Mouse (Mus musculus): ENCODE data around the gene Gpbar1.
"Not testable (repeated sequence)": the region's sequence is repeated elsewhere in the genome, so short reads cannot be mapped to it uniquely, and the experiment has no call there.

Gpbar1 gene

DNA sequence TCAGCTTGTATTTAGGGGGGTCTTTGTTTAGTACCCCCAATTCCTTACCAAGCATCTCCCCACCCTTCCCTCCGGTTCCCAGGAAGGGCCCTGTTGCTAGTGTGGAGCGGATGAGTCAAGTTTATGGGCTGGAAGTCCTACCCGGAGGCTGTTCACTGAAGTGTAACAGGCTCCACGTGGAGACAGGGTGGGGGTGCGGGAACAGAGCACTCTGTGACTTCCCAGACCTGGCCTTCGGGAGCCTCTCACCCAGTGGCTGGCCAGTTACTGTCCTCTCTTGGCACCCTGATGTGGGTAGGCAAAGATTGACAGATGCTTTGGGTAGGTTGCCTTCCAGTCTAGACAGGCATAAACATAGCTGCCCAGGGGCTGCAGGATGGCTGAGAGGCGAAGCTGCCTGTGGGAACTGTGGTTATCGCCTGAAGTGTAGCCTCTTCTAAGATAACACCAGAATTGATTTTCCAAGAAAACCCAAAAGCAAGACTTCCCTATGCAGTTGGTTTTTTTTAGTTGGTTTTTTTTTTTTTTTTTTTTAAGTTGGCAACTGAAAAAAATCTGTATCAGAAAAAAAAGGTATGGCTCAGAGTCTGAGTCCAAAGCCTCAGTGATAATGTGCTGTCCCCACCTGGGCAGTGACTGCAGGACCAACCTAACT lies 340 bp upstream of the Gpbar1 start:
- DNase-seq (ENCODE audit: low read depth, low spot score): no peak

DNA sequence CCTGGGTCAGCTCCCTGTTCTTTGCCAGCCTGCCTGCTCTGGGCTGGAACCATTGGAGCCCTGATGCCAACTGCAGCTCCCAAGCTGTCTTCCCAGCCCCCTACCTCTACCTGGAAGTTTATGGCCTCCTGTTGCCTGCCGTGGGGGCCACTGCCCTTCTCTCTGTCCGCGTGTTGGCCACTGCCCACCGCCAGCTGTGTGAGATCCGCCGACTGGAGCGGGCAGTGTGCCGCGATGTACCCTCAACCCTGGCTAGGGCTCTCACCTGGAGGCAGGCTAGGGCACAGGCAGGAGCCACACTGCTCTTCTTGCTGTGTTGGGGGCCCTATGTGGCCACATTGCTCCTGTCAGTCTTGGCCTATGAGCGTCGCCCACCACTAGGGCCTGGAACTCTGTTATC lies 638 bp downstream of the Gpbar1 start:
- DNase-seq (ENCODE audit: low read depth, low spot score): no peak

DNA sequence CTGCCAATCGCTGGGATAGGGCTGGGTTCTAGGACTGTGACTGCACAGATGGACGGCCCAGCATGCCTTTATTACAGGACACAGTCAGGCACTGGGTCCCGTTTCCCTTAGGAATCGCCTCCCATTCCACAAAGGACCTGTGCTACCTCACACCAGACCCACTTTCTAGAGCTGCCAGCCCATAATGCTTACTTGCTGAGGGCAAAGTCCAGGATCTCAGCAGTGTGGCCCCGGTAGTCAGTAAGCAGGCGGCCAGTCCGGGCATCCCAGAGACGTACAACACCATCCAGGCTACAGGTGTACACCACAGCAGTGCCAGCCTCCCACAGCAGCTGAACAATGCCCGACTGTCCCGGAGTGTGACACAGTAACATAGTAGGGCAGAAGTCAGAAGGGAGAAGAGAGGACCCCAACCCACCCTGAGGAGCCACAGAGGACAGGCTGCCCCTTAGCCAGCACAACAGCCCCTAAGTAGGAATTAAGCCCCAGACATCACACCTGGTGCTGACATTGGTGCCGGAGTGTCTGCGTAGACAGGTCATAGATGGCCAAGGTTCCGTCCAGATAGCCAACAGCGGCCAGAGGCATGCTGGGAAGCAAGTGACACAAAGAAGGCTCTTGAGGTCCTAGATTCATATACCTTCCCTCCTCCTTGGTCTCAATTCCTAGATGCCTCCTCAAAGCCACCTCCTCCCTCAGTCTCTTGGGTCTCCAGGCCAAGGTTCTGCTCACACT lies 2.4 kb downstream of the Gpbar1 start:
- DNase-seq (ENCODE audit: low read depth, low spot score): no peak

DNA sequence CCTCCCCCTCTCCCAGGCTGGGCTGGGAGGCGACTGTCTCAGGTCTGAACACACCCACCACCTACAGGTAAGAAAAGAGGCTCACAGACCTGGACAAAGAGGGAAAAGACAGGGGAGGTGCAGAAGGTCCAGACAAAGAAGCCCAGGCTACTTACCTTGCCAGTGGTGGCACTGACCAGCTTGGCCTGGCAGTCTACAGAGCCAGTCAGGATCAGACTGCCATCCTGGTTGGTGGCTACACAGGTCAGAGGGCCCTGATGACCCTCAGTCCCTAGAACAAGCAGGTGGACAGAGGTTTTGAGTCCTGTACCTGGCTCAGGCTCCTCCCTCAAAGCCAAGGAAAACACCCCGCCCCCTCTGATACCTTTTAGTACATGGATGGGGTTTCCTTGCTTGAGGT lies 3.0 kb downstream of the Gpbar1 start:
- DNase-seq (ENCODE audit: low read depth, low spot score): no peak

DNA sequence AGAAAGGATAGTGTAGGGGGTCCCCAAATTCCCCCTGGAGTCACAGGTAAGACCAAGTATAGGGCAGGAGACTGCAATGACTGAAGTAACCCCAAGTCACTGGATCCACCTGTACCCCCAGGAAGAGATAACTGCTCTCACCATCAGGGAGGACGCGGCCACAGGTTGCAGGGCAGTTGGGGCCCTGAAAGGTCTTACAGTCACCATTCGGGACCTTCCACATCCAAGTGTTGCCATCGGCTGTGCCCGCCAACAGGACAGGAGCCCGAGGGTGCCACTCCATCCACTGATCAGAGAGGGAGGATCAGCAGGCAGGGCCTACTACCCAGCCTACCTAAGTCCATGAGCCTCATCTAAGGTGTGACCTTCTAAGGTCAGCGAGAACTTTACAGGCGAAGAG lies 3.5 kb downstream of the Gpbar1 start:
- DNase-seq (ENCODE audit: low read depth, low spot score): no peak

DNA sequence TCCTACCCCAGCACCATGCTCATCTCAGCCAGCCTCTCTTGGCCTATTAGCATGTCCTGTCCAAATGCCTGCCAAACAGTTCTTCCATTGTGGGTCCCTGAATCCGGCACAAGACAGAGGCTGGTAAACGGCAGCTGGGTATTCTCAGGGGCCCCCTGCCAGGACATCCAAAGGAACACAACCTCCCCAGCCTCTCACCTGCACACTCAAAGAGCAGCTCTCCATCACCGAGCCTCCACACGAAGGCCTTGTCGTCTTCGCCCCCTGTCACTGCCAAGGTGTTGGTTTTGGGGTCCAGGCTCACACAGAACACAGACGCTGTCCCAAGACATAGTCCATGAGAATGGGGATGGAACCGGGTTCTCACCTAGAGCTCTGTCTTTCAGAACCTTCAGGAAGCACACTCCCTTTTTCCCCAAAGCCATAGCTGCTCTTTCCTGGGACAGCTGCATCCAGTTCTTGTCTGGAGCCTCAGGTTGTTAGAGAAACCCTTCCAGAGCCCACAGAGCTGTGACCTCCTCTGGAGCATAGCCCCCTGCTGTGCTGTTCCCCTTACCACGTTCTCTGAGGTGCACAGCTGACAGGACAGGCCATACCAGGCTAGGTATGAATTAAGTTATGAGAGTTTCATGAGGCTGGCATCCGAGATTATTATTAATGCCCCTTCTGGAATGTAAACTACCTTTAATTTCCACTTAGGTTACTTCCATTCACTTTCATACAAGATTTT lies 4.7 kb downstream of the Gpbar1 start:
- no peak for DNase-seq (ENCODE audit: low read depth, low spot score)

DNA sequence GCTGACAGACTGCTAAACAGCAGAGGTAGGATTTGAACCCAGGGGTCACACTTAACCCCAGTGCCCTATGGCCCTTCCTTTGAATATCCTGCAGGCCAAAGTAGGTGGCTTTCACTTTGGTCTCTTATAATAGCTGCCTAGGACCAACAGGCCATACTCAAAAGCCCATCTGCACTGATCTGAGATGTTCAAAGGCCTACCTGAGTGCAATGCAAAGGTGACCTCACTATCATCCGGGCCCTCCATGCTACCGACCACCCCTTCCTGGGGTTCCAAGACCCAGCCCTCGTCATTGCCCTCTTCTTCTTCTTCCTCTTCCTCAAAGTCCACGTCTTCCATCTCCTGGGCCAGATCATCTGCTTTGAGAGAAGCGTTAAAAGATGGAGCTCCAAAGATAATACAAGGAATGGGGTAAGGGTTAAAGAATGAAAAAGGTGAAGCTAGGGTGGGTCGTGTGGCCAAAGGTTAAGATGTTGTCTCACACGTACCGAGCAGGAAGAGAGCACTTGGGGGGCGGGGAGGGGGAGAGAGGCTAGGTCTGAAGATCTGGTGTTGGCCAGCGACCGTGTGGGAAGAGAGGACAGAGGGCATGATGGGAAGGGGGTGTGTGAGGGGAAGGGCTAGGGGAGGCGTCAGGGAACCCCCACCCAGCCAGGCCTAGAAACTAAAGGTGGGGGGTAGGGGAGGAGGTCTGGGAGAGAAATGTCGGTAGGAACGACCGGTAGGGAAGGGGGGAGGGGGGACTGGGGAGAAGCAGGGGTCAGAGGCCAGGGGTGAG lies 5.5 kb downstream of the Gpbar1 start:
- no peak for DNase-seq (ENCODE audit: low read depth, low spot score)

DNA sequence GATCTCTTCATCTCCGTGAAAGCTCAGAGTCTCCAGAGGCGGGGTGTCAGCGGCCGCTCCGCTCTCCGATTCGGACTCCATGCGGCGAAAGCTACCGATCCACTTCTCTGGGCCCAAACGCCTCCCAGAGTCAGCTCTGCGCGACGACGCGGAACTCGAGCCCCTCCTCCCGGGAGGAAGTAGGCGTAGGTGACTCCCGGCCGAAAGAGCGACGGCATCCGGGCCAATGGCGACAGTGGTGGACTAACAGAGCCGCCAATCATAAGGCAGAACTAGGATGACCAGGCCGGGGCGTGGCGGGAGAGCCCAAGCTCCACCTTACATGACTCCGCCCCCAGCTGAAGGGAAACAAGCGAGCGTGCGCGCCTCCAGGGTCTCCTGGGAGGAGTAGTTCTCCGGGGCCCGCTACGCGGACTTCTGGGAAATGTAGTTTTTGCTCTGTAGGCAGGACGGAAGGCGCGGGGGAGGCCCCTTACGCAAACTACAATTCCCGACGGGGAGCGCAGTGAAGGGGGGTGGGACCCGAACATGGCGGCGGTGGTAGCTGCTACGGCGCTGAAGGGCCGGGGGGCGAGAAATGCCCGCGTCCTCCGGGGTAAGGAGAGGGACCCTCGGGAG lies 6.3 kb downstream of the Gpbar1 start, which contains the start of the genes Aamp and Pnkd:
Gene Aamp, minus strand, starts transcription at position 196 of the 618 bp plus-strand sequence.
Gene Pnkd, plus strand, starts transcription at position 388 of the 618 bp plus-strand sequence.
- DNase-seq (ENCODE audit: low read depth, low spot score): peak; percentile 100

DNA sequence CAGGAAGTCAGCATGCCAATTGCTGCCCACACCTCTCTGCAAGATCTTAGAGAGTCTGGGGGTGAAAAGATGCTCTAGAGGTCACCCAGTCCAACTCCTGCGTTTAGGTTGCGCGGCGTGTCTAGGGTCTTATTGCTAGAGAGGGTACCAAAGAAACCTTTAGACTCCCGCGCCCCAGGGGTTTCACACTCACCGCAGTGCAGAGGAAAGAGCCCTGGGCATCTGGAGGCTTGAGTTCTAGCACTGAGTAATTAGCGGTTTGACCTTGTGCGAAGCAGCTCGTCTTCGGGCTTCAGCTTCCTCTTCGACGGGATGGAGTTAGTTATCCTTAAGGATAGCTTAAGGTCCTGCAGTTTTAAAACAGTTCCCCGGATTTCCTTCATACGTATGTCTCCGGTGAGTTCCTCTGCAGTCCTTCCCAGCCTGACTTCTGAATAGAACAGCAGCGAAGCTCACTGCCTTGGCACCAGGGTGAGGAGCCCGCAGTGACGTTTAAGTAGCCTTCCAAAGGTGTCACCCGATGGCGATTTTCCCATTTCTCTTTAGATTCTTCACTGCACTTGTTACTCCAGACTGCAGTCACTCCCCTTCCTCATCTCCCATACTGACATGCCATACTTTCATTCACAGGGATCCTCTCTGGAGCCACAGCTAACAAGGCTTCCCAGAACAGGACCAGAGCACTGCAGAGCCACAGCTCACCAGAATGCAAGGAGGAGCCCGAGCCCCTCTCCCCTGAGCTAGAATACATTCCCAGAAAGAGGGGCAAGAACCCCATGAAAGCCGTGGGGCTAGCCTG lies 7.1 kb downstream of the Gpbar1 start:
- DNase-seq (ENCODE audit: low read depth, low spot score): no peak

DNA sequence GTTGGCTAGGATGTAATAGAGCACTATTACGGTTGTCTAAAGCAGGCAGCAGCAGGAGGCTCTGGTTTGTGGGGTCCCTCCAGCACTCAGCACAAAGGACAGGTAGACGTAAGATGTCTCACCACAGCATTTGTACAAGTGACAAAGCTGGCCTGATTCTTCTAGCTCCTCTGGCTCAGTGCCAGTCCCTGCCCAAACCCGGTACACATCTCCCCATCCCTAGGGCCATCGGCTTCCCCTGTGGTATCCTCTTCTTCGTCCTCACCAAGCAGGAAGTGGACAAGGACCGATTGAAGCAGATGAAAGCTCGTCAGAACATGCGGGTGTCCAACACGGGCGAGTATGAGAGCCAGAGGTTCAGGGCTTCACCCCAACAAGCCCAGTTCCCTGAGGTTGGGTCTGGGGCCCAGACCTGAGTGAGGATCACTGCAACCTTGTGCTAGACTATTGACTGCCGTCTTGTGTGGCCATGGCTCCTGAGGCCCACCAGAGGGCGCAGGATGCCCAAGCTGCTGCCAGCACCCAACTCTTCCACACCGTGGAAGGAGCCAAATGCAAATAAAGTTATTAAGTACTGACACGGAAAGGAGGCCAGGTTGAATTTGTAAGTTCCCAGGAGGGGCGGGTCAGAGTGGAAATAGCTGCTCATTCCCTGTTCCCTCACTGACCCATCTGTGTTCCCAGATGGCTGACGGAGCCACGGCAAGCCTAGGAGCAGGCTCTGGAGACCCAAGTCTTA lies 8.7 kb downstream of the Gpbar1 start:
- not testable (repeated sequence) for DNase-seq (ENCODE audit: low read depth, low spot score)

DNA sequence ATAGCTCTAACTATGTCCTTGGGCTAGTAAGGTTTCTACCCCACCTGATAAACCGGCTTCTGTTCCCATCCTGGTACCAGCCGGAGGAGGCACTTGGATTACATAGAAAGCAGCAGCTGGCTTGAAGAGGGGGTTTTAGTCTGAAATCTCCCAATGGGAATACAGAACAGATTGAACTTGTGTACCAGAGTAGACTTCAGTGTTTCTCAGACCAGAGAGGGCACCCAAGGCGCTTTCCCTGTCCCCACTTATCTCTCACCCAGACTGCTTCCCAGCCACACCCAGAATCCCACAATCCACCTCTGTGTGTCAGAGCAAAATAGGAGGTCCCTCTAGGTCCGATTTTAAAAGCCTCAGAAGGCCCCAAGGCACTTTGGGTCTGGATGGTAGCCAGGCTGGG lies 10.0 kb downstream of the Gpbar1 start:
- DNase-seq (ENCODE audit: low read depth, low spot score): no peak

DNA sequence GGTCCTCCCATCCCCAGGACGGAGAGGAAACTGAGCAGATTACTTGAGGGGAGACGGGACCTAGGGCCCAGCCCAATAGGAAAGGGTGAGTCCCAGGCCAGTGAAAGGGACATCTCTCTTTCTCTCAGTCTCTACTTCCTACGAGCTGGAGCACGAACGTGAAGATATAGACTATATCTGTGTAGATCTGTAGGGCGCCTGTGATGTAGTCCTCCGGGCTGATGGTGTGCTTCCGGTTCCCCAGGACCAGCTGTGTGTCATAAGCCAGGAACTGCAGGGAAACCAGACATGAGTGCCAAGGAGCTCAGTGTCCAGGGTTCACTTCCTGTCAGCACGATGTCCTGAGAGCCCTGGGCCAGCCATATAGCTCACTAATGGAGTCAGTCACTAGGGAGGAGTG lies 10.9 kb downstream of the Gpbar1 start:
- DNase-seq (ENCODE audit: low read depth, low spot score): no peak

DNA sequence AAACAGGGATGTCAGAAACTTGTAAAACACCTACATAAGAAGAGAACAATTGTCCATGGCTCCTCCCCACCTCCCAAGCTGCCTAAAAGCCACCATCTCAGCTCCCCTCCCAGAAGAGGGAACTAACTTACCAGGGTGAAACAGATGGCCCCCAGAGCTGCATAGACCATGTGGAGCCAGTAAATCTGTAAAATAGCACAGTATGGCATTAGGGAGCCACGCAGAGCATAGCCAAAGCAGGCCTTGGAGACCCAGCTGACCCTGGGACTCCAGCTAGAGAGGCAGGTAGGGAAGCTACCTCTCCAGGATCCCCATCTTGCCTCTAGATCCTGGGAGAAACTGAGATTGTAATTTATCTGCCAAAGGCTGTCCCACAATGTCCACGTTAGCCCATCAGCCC lies 11.4 kb downstream of the Gpbar1 start:
- DNase-seq (ENCODE audit: low read depth, low spot score): no peak

DNA sequence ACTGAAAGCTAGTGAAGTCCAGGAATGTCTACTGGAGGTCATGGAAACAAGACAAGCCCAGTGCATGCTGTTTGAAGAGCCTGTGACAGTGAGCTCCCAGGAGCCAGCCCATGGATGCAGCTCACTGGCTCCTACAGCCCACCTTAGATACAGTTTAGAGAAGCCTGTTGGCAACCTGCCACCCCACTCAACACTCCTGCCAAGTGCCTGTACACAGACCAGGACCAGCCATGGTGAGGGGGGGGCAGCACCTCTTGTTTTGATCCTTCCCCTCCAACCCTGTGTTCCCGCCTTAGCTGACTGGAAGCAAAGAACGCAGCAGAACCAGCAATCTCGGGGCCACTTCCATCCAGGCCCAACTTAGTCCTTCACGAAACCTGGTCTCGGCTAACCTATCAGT lies 11.8 kb downstream of the Gpbar1 start:
- DNase-seq (ENCODE audit: low read depth, low spot score): no peak

DNA sequence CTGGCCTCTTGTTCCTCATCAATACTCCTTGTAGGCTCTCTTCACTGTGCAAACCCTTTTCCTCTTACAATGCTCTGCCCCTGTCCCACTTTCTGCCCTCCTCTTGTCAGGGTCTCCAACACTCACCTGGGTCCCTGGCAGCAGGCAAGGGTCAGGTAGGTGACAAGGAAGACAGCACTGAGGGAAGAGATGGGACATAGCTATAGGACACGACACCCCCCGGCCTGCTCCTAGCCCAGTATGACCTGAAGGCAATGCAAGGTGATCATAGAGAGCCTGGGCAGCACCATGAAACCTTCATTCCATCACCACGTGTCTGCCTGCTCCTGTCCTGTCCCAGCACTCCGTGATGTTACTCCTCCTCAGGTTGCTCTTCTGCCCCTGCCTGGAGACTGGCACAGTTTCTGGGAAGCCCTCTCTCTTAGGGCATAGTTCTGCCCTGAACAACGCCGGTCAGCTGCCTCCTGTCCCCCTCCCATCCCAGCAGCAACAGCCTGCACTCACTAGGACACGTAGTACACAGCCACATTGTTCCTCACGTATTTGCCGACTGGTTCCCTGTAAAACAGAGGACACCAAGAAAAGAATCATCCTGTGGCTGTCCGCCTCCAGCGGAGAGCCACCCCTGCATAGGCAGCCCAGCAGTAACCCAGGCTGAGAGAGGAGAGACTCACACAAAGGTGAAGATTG lies 14.1 kb downstream of the Gpbar1 start:
- DNase-seq (ENCODE audit: low read depth, low spot score): no peak

DNA sequence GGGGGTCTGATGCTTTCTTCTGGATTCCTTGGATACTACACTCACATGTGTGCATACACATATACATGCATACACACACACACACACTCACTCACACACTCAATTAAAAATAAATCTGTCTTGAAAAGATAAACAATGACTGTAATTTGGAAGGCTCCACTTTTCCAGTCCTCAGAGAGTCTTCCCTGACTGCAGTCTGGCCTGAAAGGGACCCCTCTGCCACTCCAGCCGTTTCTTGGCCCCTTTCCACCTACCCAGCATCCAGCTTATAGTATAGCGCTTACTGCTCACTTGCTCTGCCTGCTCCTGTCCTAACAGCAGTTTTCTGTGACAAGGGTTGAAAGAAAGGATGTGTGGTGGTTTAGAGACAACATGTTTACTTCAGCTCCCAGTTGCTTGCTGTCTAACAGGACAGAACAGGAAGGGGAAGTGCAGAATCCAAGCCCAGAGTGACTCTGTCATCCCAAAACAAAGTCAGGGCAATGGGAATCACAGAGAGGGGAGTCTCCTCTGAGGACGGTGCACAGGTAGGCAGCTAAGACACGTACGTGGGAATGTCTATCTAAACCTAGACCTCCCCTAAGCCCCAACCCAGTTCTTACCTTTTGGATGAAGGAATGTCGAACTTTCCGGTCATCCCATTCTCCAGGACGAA lies 15.1 kb downstream of the Gpbar1 start:
- DNase-seq (ENCODE audit: low read depth, low spot score): no peak

DNA sequence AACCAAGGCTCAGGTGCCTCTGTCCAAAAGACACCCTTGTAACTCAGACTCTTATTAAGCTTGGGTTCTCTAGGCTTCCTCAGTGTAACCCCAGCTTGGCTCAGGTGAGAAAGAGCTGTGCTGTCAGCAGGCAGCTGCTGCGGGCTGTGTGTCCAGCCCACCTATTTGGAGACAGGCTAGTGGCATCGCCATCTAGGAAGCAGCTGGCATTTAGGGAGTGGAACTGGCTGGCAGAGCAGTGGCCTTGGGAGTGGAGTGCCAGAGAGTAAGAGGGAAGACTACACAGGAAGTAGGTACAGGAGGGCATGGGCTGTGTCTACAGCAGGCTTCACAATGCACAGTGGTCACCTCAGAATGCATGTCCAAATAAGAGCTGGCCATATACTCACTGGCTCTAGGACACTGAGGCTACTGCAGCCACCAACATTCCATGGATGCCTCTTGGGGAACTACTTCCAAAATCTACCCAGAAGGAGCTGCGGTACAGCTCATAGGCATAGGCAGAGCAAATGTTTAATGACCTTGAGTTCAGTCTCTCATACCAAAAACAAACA lies 15.8 kb downstream of the Gpbar1 start:
- no peak for DNase-seq (ENCODE audit: low read depth, low spot score)

DNA sequence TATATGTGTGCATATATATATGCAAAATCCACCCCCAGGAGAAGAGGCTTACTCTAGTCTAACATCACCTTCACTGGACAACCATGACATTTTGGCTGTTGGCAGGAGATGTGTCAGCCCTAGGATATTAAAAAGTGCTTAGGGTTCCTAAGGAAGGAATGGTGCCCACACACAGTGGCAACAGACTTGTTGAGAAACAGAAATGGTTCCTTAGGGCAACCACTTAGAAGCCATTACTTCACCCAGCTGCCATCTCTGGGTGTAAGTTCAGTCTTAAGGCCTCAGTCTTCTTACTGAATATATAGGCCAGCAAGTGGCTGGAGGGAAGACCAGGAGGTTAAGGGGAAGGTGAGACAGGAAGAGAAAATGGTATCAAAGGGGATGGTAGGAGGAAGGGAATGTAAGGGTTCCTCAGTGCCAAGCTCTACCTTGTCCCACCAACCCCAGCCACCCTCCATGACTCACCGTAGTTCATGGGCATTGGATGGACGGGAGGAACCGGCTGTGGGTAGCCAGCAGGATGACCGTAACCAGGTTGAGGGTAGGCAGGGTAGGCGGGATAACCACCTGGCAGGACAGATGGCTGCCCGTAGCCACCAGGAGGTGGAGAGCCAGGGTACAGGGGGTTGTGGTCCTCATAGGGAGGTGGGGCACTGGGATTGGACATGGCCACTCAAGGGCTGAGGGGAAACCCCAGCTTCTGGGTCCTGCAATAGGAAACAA lies 16.5 kb downstream of the Gpbar1 start:
- DNase-seq (ENCODE audit: low read depth, low spot score): no peak
